Mouse (Mus musculus) brain, adult 2 months (tissue): Measurements from ENCODE around the gene E030018B13Rik.

Experiments
- DNase-seq: peaks from one replicate; pipeline ENCODE4 v3.0.0; 2011; ENCODE audit warnings: low read depth, low spot score

Gene E030018B13Rik

GRCm38 (mm10) chr7:63937236-63938065 is 20.8 kb downstream of the E030018B13Rik start:
- peak; percentile 83 for DNase-seq

DNA sequence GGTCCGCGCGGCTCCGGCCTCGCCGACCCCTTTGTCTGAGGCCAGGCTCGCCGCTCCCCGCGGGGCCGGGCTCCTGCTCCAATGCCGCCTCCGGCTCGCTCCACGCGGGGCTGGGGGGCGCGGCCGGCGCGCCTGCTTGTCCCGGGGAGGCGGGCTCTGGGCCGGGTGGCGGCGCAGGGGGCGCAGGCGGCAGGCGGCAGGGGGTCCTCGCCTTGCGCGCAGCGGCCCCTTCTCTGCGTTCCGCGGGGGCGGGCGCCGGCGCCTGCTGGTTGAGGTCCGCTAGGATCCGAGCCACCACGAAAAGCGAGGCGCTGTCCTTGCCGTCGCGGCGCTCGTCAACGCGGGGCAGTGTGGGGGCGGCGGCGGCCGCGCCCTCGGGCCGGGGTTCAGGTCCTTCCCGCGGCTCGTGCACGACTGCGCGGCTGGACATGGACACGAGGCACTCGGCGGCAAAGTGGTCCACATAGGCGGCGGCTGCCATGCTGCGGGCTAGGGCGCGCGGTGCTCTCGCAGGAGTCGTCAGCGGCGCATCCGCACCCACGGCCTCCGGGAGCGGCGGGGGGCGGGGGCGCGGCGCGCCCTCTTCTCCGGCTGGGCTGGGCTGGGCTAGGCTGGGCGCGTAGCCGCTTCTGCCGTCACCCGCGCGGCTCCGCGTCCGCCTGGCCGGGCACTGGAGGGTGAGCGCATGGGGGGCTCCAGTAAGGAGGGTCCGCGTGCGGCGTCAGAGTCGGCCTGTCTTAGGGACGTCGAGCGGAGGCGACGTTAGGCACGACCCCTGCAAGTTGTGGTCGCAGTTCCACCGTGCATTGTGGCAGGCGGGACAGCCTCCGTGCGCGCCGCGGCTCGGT is 21.6 kb downstream of the E030018B13Rik start:
- DNase-seq: peak; percentile 77

DNA sequence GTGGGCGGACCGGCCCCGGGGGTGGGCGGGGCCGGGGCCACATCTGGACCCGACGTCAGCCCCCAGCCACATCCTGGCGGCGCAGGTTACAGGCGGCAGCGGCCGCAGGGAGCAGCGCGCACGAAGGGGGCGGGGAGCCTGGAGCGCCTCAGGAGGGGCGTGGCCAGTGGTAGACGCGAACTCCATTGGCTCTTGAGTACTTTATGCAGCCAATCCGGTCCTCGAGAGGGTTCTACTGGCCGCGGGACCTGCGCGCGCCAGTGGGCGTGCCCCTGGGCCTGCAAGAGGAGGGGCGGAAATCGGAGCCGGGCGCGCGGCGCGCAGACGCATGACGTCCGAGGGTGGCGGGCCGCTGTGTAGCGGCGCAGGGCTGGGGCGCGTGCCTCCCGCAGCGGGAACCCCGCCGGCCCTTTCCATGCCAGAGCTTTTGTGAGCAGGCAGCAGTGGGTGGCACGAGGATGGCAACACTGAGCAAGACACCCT is 22.3 kb downstream of the E030018B13Rik start, which contains the start of gene Klf13:
TSS of gene Klf13 (minus strand) at position 2 of the 483 bp plus-strand sequence.
- peak; percentile 100 for DNase-seq

DNA sequence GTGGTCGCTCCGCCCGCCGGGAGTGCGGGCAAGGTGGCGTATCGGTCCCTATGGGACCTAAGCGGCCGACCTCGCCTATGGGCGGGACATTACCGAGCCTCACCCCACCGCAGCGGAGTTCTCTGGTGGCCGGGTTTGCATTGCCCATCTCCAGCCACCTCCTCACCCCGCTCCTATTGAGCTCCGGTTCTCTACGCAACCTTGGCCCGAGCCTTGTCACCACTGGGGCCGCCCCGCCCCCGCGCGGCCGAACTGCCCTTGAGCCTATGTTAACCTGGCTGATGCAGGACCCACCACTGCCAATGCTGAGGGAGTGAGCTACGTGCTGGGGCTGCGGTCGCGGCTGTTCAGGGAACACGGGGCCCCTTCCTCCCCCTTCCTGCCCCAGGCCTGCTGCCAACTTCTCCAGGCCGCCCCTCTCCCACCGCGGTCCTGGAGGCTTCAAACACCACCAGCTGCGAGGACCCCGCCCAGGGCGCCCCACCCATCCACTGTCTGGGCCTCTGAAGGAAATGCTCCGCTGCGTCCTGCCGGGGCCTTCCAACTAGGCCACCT is 22.8 kb downstream of the E030018B13Rik start:
- DNase-seq: peak; percentile 75

DNA sequence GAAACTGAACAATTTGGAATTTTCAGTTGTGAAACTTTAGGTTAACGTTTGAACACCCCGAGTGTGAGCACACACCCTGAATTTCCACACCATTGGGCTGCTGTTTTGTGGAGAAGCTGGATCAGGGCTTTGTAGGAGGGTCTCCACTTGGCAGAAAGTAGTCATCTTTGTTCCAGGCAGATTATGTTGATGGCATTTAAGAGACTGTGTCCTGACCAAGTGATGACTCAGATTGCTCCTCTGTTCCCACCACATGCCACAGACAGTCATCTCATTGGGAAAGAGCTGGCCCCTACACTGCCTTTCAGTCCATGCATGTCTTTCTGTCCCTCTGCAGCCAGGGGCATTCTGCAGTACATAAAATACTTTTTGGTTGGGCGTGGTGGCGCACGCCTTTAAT is 23.7 kb downstream of the E030018B13Rik start:
- no peak for DNase-seq

DNA sequence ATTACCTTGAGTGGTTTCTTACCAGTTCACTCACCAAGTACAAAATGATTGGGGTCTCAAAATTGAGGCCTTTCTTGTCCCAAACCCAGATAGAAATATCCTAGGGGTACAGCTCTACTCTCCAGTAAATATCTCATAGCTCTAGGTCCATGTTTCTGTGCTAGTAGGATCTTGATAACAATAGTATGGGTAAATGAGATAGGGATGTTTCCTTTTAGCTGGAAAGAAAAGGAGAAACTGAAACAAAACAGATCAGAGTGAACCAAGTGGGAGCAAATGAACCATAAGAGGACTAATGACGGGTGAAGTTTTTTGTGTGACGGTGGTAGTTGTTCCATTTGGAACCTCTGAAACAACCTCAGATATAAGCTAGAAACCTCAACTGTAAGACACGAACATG is 24.4 kb downstream of the E030018B13Rik start:
- no peak for DNase-seq

DNA sequence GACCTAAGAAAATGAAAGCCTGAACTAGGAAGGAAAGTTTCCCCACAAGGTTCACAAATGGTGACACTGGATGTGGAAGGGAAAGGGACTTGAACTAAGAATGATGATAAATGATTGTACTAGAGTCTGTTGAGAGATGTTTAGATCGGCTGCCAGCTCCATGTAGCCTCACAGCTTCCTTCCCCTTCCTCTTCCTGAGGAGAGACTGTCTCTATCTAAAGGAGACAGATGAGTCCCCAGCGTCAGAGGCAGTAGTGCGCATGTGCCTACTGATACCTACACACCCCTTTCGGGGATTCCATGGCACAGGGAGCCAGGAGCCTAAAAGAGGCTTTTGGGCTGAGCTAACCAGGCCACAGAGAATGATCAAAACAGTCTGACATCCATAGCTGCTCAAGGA is 24.8 kb downstream of the E030018B13Rik start:
- DNase-seq: no peak

GRCm38 (mm10) chr7:63943946-63944345 is 27.3 kb downstream of the E030018B13Rik start:
- no peak for DNase-seq

GRCm38 (mm10) chr7:63947514-63948487 is 31.1 kb downstream of the E030018B13Rik start:
- no peak for DNase-seq

GRCm38 (mm10) chr7:63949176-63949575 is 32.5 kb downstream of the E030018B13Rik start:
- no peak for DNase-seq

GRCm38 (mm10) chr7:63950931-63951607 is 34.4 kb downstream of the E030018B13Rik start:
- DNase-seq: peak; percentile 91

GRCm38 (mm10) chr7:63952077-63952898 is 35.6 kb downstream of the E030018B13Rik start:
- no peak for DNase-seq

DNA sequence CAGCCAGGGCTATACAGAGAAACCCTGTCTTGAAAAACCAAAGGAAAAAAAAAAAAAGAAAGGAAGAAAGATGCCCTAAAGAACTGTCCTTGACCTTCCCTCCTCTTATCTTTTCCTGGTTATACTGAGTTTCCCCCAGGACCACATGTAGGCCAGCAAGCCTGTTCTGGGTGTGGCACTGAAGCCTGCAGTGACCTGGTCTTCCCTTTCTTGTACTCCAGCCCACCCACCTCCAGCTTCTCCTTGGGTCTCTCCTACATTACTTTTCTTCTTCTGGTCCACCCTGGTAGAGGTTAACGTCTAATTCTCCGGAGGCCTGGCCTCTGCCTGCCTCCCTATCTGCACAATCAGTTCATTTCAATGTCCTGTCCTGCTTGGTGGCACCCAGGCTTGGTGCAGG is 38.8 kb downstream of the E030018B13Rik start:
- no peak for DNase-seq

DNA sequence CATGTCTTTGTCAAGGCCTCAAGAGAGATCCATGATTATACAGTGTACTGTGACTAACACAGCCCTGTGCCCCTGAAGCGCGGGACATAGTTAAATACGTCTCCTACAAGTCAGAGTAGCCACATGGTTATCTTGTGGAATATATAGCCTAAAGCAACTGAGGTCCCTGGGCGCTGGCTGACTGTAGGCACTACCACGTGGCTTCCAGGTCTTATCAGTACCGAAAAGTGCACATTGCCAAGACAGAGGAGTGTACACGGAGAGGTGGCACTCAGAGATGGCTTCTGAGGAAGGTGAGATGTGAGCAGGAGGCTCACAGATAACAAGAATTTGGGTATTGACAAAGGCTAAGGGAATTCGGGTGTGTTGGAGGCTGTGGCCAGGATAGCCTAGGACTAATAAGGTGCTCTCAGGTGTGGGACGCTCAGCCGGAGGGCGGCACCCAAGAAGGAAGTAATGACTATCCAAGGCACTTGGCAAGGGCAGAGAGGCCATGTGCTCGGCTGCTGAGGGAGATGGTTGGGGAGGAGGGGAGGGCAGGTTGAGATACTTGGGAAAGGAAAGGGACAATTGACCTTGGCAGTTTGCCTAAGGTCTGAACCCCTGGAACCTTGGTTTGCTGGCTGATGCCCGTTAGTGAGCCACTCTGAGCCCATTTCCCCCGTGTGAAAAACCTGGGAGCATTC is 39.6 kb downstream of the E030018B13Rik start:
- no peak for DNase-seq

DNA sequence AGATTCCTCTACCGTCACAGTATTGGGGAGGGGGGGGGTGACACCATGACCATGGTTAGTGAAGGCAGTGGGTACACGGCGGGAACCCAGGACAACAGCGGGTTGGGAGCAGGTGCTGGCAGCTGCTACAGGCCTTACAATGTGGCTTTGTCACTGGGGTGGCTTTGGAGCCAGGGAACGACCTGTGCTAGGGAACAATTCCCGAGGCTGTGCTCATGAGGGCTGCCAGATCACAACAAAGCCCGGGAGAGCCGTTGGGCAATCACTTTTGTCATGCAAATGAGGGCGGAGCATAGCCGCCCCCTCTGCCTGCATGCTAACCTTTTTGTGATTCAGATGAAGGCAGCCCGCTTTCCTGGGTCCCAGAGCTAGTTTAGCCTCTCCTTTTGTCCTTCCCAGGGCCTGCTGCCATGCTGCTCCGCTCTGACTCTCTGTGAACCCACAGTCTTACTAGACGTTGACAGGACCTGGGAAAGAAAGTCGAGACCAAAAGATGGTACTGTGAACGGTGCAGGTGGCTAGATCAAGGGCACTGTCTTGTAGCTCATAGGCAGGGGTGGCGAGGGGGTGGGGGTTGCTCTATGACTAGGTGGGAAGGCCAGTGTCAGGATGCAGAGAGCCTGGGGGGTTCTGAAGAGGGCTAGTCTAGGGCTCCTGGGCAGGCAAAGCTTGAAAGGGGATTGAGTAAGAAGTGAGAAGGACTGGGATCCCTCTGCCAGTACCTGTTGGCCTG is 40.5 kb downstream of the E030018B13Rik start:
- peak; percentile 94 for DNase-seq

DNA sequence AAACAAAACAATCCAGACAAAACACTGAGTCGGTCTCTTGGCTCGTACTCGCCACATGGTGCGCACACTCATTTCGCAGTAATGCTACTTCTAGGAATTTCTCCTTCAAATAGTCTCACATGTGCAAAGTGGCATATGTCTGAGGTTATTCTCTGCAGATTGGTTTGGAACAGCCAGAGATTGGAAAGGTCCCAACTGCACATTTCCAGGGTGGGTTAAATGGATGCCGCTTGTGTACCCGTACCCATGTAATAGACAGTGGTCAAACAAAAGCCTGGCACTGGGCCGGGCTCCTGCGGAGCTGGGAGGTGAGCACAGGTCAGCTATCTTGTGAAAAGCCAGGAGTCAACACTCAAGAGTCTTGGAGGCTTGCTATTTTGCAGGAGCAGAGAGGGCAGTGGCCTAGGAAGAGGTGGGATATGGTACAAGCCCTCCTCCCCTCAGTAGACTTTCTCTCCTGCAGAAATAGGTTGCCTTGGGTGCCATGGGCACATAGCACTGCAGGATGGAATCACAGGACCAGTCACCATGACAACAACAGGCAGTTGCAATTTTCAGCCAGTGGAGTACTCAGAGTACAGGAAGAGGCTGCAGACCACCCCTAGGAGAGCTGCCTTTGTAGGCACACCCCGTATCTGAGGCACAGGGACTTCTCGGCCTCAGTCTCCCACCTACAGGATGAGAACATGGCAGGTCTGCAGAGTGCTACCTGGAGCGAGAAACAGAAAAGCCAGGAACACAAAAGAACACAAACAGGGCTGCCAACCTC is 41.4 kb downstream of the E030018B13Rik start:
- DNase-seq: peak; percentile 79

- no peak for DNase-seq
Observed at GRCm38 (mm10) chr7:63963632-63964031, 47.0 kb downstream of the E030018B13Rik start.
